Mouse (Mus musculus): Measurements from ENCODE around the gene Rps6kl1. TPM values are rescaled to one million over a fixed set of nuclear protein-coding genes. Genes with fewer than 3 reads are reported as not detected.

The Rps6kl1 gene
- total RNA-seq, 2 experiments from 2014 or later, result 37.9 to 41.1 TPM

DNA sequence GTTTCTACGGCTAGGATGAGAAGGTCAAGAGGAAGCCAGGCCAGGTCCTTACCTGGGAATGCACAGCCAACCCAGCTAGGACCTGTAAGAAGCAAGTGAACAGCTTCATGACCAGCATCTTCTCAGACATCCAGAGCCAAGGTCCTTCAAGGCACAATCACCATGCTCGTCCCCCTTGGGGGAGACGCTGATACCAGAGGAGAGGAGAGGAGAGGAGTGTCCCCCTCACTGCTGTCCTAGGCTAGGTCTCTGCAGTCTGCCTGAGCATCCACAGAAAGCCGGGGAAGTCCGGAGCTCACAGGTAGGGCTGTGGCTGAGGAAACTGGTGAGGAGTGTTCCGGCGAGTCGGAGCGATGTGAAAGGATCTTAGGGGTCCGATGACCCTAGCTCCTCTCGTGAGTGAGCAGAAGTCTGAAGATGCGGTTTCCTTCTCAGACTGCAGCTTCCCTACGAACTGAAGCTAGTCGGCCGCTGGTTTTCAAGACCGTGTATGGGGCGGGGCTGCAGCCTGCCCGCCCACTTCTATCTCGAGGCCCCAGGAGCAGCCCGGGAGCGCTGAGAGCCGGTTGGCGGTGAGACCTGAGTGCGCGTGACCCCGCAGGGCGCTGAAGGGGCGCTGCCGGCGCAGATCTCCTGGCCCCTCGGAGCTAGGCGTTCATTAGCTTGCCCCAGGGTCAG is 25.9 kb upstream of the Rps6kl1 start:
- intact Hi-C loops (cut with DNase I), result no loop called here
- DNase-seq (ENCODE audit: low spot score in 2 of 2), result no peak

DNA sequence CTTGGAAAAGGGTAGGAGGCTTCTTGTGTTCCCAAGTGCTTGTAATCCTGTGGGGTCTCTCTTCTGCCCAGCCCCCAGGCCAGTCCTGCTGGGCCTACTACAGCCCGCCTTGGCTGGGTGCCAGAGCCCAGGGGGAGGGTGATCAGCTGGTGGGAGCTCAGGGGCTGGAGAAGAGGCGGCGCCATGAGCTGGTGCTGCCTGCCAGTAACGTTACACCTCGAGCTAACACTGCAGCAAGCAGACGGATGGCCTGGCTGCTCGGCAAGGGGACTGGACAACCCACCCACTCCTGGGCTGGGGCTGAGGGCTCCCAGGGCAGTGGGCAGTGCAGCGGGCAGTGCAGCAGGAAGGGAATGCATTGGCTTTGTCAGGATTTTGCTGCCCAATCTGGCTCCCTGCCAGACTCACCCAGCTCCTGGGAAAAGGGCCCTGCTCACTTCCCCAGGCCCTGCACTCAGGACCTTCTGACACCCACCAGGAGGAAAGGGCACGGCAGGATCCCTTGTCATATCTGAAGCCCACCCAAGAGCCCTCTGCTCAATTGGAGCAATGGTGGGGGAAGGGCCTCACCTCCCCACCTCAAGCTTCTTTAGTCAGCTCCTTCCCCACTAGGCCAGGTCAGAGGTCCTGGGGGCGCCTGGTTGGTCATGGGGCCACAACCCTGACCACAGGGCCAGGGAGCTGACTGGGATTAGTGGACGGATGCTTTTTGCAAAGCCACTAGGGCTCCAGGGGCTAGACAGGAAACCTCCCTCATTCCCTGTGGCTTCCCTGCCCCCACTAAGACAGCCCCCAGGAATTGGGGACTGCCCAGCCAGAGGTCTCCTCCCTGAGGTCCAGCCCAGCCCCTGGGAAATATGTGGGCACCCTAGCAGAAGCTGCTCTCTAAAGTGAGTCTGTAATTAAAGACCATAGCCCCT is 25.1 kb upstream of the Rps6kl1 start:
- DNase-seq (ENCODE audit: low spot score in 2 of 2), result peak in 1 of 2 experiments; percentile 34
- intact Hi-C loops (cut with DNase I), result no loop called here

DNA sequence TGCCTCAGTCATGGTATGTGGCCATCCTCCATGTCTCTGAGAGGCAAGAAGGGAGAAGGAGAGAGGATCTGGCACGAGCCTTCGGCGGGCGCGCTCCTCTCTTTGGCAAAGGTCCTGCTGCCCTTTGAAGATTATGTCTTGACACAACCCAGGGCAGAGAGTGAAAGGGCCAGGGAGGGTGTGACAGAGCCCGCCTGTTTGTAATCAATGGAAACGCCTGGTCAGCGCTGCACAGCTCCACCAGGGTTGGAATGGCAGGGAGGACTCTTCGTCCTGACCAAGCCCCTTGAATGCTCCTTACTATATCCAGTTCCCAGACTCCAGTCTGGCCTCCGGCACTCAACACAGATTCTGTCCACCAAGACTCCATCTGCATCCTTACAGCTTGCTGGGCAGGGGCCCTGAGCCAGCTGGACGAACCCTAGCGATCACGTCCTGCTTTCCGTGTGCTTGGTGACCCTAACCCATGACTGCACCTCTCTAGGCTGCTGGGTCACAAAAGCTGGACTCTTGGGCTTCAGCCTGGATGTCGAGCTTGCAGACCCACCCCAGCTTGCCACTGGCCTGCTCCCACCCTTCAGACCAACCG is 24.1 kb upstream of the Rps6kl1 start:
- no peak for DNase-seq (ENCODE audit: low spot score in 2 of 2)
- intact Hi-C loops (cut with DNase I), result no loop called here

DNA sequence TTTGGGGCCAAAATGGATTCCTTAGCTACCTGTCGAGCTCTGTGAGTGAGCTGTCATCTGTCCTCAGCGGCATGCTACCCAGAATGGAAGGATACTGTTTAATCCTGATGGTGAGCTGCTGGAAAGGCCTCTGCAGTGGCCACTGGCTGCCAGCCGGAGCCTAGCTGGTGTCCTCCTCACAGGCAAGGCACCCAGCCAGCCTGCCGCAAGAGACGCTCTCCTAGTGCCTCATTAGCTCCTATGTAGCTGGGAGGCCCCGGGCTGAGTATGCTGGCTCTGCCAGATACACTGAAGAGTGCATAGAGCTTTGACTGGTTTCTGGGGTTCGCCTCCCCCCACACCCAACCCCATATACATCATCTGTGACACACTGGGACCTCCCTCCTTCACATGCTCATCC is 23.0 kb upstream of the Rps6kl1 start:
- DNase-seq (ENCODE audit: low spot score in 2 of 2), result no peak
- intact Hi-C loops (cut with DNase I), result no loop called here

DNA sequence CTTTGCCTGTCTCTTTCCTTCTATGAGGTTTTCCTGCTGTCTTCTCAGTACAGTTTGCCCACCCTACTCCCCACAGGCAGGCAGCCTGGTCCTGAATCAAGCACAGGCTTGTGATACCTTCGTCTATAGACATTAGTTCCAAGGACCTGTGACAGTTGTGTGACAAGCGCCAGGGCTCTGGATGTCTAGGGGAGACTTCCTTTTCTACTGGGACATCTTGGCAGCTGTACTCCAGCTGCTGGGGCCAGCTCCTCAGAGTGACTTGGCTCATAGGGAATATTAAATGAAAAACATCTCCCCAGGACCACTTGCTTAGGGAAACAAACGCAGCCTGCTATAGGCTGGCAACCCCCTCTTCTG is 19.9 kb upstream of the Rps6kl1 start:
- intact Hi-C loops (cut with DNase I), result no loop called here

GRCm38 (mm10) chr12:85170284-85170947 is 19.4 kb upstream of the Rps6kl1 start:
- DNase-seq (ENCODE audit: low spot score in 2 of 2), result peak in 1 of 2 experiments; percentile 33
- intact Hi-C loops (cut with DNase I), result no loop called here

More for the DNA sequence above, 19.9 kb upstream of the Rps6kl1 start:
- no peak for DNase-seq (ENCODE audit: low spot score in 2 of 2)

GRCm38 (mm10) chr12:85169877-85170276 is 18.8 kb upstream of the Rps6kl1 start:
- DNase-seq (ENCODE audit: low spot score in 2 of 2), result no peak
- intact Hi-C loops (cut with DNase I), result loop anchor here (2.0 to 5.0 kb wide), 2 partner anchors 117 to 135 kb away; partner anchors contain the start of genes Acyp1 and Zc2hc1c

DNA sequence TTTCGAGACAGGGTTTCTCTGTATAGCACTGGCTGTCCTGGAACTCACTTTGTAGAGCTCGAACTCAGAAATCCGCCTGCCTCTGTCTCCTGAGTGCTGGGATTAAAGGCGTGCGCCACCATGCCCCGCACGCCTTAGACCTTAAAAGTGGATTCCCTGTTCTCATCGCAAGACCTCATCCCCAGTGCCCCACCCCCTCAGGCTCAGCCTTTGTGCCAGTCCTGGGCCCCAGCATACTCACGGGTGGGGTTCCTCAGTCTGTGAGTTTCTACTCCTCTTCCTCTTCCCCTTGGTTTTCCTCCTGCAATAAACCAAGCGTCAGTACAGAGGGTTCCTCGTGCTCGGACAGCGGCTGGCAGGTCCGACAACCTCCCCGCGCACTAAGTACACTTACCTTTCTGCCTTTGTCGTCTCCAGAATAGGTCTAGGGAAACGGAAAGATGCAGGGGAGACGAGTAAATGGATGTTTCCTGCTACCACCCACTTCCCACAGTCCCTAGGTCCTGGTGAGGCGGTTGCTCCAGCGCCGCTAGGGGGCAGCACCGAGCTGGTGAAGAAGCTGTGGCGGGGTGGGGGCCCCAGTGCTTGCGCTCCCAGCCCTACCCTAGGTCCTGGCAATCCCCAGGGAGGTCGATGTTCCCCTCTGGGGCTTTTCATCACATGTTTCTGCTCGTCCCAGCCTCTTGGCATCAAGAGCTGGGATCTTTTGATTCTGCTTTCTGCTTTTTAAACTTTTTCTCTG is 18.2 kb upstream of the Rps6kl1 start:
- intact Hi-C loops (cut with DNase I), result loop anchor here (2.0 to 5.0 kb wide), 2 partner anchors 118 to 136 kb away; partner anchors contain the start of genes Acyp1 and Zc2hc1c
- peak; percentile 80 to 87 for DNase-seq (ENCODE audit: low spot score in 2 of 2)

GRCm38 (mm10) chr12:85166631-85167030 is 15.6 kb upstream of the Rps6kl1 start:
- DNase-seq (ENCODE audit: low spot score in 2 of 2), result no peak
- intact Hi-C loops (cut with DNase I), result loop anchor here (5.0 kb wide), 1 partner anchor 121 kb away; the partner anchor contains the start of genes Acyp1 and Zc2hc1c

DNA sequence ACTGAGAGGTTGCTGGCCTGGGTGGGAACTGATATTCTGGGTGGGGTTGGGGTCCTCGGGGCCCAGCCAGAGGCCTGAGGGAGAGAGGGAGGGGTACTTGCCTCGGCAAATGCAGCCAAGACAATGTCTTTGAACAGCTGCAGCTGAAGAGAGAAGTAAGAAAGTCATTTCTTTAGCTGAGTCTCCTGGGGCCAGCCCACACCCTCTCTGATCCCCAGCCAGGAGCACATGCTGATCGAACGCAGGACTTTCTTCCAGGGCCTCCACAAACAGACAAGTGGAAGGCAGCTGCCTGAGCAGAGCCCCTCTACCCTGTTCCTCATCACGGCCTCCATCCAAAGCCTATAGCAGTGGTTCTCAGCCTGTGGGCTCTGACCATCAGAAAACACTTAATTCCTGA is 13.9 kb upstream of the Rps6kl1 start:
- intact Hi-C loops (cut with DNase I), result loop anchor here (5.0 kb wide), 1 partner anchor 122 kb away; the partner anchor contains the start of genes Acyp1 and Zc2hc1c
- no peak for DNase-seq (ENCODE audit: low spot score in 2 of 2)

DNA sequence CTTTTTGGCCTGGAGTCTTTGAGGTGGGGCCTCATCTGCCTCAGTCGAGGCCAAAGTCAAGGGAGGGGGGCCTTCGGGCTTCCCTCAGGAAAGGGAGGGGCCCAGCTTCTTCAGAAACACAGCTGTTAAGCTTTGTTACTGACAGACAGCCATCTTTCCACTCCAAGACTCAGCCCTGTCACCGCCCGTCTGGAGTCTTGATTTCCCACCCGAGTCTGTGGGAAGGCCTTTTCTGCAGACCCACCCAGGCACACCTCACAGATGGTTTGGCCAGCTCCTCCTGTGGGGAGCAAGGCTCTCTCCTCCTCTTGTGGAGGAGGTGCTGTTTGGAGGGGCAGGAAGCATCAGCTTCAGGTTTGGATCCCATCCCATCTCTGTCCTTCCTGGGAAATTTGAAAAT is 8.5 kb upstream of the Rps6kl1 start:
- intact Hi-C loops (cut with DNase I), result no loop called here
- DNase-seq (ENCODE audit: low spot score in 2 of 2), result no peak

DNA sequence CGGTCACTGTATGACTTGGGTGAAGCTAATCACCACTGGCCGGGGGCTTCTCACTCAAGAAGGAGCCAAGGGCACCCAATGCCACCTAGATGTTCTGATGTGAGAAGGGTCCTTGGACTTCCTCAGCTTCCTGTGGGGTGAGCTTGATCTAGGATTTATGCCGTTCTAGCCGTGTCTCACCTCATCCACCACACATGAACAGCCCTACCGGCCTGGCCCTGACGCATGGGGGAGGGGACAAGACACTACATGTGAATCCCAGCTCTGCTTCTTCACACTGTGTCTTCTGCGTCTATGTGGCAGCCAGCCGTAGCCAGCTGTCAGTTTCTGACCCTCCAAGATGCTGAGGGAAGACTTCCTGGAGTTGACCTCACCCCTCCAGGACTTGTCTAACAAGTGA is 7.7 kb upstream of the Rps6kl1 start:
- no peak for DNase-seq (ENCODE audit: low spot score in 2 of 2)
- intact Hi-C loops (cut with DNase I), result no loop called here

GRCm38 (mm10) chr12:85157797-85158460 is 6.9 kb upstream of the Rps6kl1 start:
- intact Hi-C loops (cut with DNase I), result no loop called here

DNA sequence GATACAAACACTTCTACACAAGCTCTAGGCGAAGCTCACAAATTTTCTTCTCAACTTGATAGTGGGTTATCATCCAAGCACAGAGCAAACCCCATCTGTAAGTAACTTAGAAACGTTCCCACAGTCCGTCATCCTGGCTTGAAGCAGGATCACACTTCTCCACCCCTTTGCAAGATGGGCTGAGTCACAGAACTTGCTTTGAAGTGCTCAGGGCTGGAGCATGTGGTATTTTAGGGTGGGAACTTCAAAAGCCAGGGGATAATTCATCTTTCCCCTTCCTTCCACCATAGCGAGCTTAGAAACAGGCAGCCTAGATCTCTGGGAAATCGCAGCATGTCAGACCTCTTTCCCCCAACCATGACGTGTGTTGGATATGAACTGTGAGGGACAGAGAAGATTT is 5.3 kb upstream of the Rps6kl1 start:
- intact Hi-C loops (cut with DNase I), result no loop called here
- DNase-seq (ENCODE audit: low spot score in 2 of 2), result no peak

More at GRCm38 (mm10) chr12:85157797-85158460, 6.9 kb upstream of the Rps6kl1 start:
- DNase-seq (ENCODE audit: low spot score in 2 of 2), result no peak

GRCm38 (mm10) chr12:85153011-85153410 is 1.9 kb upstream of the Rps6kl1 start:
- intact Hi-C loops (cut with DNase I), result no loop called here

GRCm38 (mm10) chr12:85150321-85151001 is 603 bp downstream of the Rps6kl1 start:
- intact Hi-C loops (cut with DNase I), result no loop called here
- DNase-seq (ENCODE audit: low spot score in 2 of 2), result no peak

More at GRCm38 (mm10) chr12:85153011-85153410, 1.9 kb upstream of the Rps6kl1 start:
- no peak for DNase-seq (ENCODE audit: low spot score in 2 of 2)

- DNase-seq (ENCODE audit: low spot score in 2 of 2), result no peak
- intact Hi-C loops (cut with DNase I), result no loop called here
Measured at GRCm38 (mm10) chr12:85146881-85147280, 4.2 kb downstream of the Rps6kl1 start.

DNA sequence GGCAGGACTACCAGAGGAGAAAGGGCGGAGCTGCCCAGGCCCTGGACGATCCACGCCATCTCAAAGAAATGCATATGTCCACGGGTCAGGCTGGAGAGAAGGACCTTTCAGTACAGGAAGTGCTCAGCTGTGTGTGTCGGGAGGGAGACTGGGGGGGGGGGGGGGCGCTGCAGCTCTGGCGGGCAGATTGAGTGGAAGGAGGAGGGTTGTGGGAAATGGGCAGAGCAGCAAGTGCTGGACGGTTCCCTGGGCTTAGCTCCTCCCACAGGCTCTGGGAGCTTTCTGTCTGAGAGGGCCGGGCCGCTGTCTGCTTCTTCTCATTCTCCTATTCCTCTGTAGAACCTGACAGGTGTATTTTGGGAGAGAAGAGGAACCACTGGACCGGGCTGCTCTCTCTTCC is 4.7 kb downstream of the Rps6kl1 start:
- intact Hi-C loops (cut with DNase I), result no loop called here
- DNase-seq (ENCODE audit: low spot score in 2 of 2), result no peak

Data from left cerebral cortex, postnatal 14 days (tissue).